Mouse (Mus musculus): ENCODE measurements around the gene Cebpb.

Gene Cebpb

DNA sequence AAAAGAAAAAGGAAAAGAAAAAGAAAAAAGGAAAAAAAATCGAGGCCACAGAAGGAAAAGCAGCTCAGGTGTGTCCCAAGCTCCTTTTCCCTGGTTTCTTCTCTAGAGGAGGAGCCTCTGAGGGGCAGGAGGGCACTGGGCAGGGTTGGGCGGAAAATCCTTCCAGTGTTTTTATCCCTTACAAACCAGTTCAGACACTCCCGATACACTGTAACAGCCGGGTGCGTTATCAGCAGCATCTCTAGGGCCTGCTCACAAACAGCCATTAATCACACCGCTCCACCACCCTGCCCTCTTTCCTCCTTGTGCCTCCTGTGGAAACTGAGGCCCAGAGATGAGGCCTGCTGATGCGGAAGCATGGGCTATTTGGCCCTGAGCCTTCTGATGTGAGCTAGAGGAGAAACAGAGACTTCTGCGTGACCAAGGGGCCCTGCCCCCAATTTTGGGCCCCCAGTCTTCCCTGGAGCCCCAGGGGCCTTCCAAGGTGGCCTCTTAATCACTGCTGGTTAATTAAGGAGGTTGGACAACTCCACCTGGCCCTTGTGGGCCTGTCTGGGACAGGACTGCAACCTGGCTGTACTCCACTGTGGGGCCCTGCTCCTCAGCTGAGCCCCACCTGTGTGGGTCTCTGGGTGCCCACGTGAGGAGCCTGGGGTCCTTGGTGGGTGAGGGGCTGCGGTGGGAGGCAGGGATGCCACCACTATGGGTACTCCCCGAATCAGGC lies 32.6 kb downstream of the Cebpb start:
- no peak for ATAC-seq (ENCODE audit: low TSS enrichment)

- no peak for ATAC-seq (ENCODE audit: low TSS enrichment)
Measured at GRCm38 (mm10) chr2:167722538-167722937, 33.8 kb downstream of the Cebpb start.

DNA sequence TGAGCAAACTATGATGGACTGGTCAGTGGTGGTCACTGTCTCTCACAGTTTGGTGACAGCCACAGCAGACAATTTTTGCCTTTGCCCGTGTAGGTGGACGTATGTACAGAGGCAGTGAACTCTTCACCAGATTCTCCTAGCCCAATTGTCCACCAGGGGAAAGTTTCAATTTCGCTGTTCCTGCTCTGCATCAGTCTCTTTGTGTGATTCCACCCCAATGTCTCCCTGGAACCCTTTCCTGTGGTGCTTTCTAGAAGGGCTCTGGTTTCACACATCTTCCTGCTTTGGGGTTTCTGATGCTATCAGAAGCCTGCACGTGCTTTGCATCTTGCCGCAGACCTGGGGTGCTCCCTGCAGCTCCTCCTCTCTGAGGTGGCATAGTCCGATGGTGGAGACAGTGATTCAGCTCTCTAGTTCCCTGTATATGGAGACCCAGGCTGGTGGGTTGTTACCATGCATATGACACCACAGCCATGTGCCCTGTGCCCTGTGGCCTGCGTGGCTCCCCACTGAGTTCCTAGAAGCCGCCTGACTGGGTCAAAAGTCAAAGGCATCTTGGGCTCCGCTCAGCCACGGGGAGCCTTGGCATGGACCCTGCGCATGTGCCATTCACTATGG lies 35.0 kb downstream of the Cebpb start:
- ATAC-seq (ENCODE audit: low TSS enrichment), result no peak

- ATAC-seq (ENCODE audit: low TSS enrichment), result no peak
Measured at GRCm38 (mm10) chr2:167725879-167726278, 37.2 kb downstream of the Cebpb start.

DNA sequence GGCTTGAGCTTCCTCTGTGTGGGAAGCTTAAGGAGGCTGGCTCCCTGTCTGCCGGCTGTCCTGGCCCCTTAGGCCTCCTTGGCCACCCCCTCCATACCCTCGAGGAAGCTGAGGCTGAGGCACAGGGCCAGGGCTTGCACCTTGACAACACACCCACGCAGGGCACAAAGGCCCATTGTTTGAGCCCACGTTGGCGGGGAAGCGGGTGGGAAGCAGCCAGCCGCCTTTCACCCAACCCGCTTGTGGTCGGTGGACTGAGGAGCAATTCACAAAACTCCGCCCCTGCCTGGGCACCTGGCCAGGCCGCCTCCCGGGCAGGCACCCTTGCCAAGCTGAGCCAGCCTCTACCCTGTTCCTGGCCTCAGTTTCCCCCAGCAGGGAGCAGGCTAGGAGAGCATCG lies 38.4 kb downstream of the Cebpb start:
- no peak for ATAC-seq (ENCODE audit: low TSS enrichment)

DNA sequence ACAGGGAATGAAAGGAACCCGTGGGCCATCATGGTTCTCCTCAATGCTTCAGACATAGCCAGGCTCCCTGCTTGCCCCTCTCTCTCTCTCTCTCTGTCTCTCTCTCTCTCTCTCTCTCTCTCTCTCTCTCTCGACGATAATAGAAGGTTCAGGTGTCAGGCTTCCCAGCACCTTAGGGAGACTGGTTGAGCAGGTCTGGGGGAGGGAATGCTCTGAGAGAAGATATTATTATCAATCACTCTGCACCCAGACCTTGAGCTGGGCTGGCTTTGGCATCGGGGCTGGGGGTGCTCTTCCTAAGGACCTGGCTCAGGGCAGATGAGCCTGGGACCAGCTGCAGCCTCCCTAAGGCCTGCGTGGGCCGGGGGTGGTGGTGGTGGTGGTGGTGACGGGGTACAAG lies 41.3 kb downstream of the Cebpb start:
- ATAC-seq (ENCODE audit: low TSS enrichment), result no peak

- ATAC-seq (ENCODE audit: low TSS enrichment), result no peak
Measured at GRCm38 (mm10) chr2:167731149-167731548, 42.4 kb downstream of the Cebpb start.

DNA sequence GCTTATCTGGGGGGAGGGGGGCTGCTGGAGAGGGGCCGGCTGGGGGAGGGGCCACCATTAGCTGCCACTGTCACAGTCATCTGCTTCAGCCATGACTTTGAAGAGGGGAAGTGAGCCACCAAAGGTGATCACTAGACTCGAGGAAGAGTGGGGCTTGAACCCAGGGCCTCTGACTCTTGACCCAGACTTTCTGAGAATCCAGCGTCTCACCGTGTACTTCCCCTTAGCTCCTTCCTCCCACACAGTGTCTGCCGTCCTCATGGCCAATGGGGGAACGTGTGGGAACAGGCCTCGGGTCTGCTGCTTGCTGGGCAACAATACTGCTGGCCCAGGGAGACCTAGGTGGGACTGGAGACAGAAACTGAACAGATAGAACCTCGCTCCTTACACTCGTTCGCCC lies 46.1 kb downstream of the Cebpb start:
- no peak for ATAC-seq (ENCODE audit: low TSS enrichment)

GRCm38 (mm10) chr2:167739030-167739429 lies 50.3 kb downstream of the Cebpb start:
- ATAC-seq (ENCODE audit: low TSS enrichment), result no peak
